Mouse (Mus musculus) monocyte, adult 2 months (primary cell): ENCODE measurements around the gene Tom1l2.

Source experiments
- DNase-seq, 2 experiments: peaks; one replicate each; pipeline ENCODE4 v3.0.0; 2022; ENCODE audit warnings: low spot score in 2 of 2, low read depth in 1 of 2

Tom1l2 gene

GRCm38 (mm10) chr11:60307375-60307825, 45.3 kb downstream of the Tom1l2 start:
- no peak for DNase-seq

GRCm38 (mm10) chr11:60306834-60307233, 45.9 kb downstream of the Tom1l2 start:
- no peak for DNase-seq

- DNase-seq = no peak
Observed at GRCm38 (mm10) chr11:60305611-60306010, 47.1 kb downstream of the Tom1l2 start.

GRCm38 (mm10) chr11:60303497-60303896, 49.2 kb downstream of the Tom1l2 start:
- DNase-seq = no peak

GRCm38 (mm10) chr11:60302354-60303083, 50.2 kb downstream of the Tom1l2 start:
- DNase-seq = no peak

GRCm38 (mm10) chr11:60301588-60302208, 51.0 kb downstream of the Tom1l2 start:
- DNase-seq = no peak

- no peak for DNase-seq
Observed at GRCm38 (mm10) chr11:60300318-60300717, 52.4 kb downstream of the Tom1l2 start.

GRCm38 (mm10) chr11:60297772-60298171, 54.9 kb downstream of the Tom1l2 start:
- no peak for DNase-seq

- DNase-seq = no peak
Observed at GRCm38 (mm10) chr11:60294630-60295313, 57.9 kb downstream of the Tom1l2 start.

GRCm38 (mm10) chr11:60293683-60294629, 58.7 kb downstream of the Tom1l2 start:
- DNase-seq = no peak

- DNase-seq = no peak
Observed at GRCm38 (mm10) chr11:60292718-60293117, 60.0 kb downstream of the Tom1l2 start.

GRCm38 (mm10) chr11:60288980-60289379, 63.7 kb downstream of the Tom1l2 start:
- DNase-seq = no peak

GRCm38 (mm10) chr11:60286311-60286710, 66.4 kb downstream of the Tom1l2 start:
- DNase-seq = no peak

GRCm38 (mm10) chr11:60280429-60281414, 72.0 kb downstream of the Tom1l2 start:
- DNase-seq = no peak

GRCm38 (mm10) chr11:60279483-60279882, 73.2 kb downstream of the Tom1l2 start:
- no peak for DNase-seq

- DNase-seq = no peak
Observed at GRCm38 (mm10) chr11:60277771-60278170, 74.9 kb downstream of the Tom1l2 start.

- no peak for DNase-seq
Observed at GRCm38 (mm10) chr11:60277164-60277740, 75.5 kb downstream of the Tom1l2 start.

- no peak for DNase-seq
Observed at GRCm38 (mm10) chr11:60276408-60277093, 76.2 kb downstream of the Tom1l2 start.

- no peak for DNase-seq
Observed at GRCm38 (mm10) chr11:60273273-60273805, 79.4 kb downstream of the Tom1l2 start.
